Mouse (Mus musculus) forebrain, embryonic 11.5 days (tissue): ENCODE measurements around the gene Pcbp1. TPM values are rescaled to one million over a fixed set of nuclear protein-coding genes. Genes with fewer than 3 reads are reported as not detected.

Experiments used
- ATAC-seq: fragments of 200-750 bp; cut with Nextera tagmentation; replicated peaks from 2 replicates; pipeline ENCODE4 v1.8.0; 2017; ENCODE audit warnings: moderate TSS enrichment; ENCODE audit not compliant: low FRiP score
- DNase-seq: peaks from one replicate; pipeline ENCODE4 v3.0.0-alpha.2; 2017; ENCODE audit warnings: low spot score
- H3K27ac ChIP-seq: fragments of 300-500 bp; sonication (generic); 2 replicates; pipeline ENCODE4 v1.5.1; 2014; ENCODE audit warnings: low read depth, low read length
- H3K27me3 ChIP-seq: fragments of 300-500 bp; sonication (generic); 2 replicates; pipeline ENCODE4 v1.6.1; 2014; ENCODE audit warnings: mild to moderate bottlenecking, low read length, mixed read lengths; ENCODE audit not compliant: control insufficient read depth, insufficient read depth
- H3K36me3 ChIP-seq: fragments of 300-500 bp; sonication (generic); 2 replicates; pipeline ENCODE4 v1.6.1; 2014; ENCODE audit warnings: mild to moderate bottlenecking, low read length, moderate library complexity, mixed read lengths; ENCODE audit not compliant: control insufficient read depth, insufficient read depth
- H3K4me1 ChIP-seq: fragments of 300-500 bp; sonication (generic); replicated peaks from 2 replicates; pipeline ENCODE4 v1.6.1; 2014; ENCODE audit warnings: low read length, mixed read lengths; ENCODE audit not compliant: control insufficient read depth, insufficient read depth
- H3K4me2 ChIP-seq: fragments of 300-500 bp; sonication (generic); 2 replicates; pipeline ENCODE4 v1.6.1; 2014; ENCODE audit warnings: low read depth, mild to moderate bottlenecking, low read length, moderate library complexity, mixed read lengths; ENCODE audit not compliant: severe bottlenecking
- H3K4me3 ChIP-seq: fragments of 300-500 bp; sonication (generic); 2 replicates; pipeline ENCODE4 v1.5.1; 2014; ENCODE audit warnings: low read depth, low read length
- H3K9ac ChIP-seq: fragments of 300-500 bp; sonication (generic); 2 replicates; pipeline ENCODE4 v1.6.1; 2014; ENCODE audit warnings: low read length
- H3K9me3 ChIP-seq: fragments of 300-500 bp; sonication (generic); 2 replicates; pipeline ENCODE4 v1.6.1; 2016; ENCODE audit warnings: low read length, mixed read lengths; ENCODE audit not compliant: control insufficient read depth
- WGBS: fragments of 180-500 bp; shearing (Covaris S2); extraction: QIAGEN DNeasy Blood & Tissue Kit; methylation state at CpG from one replicate; pipeline ENCODE4 v1.1.7; 2014; 5-methylcytosine and 5-hydroxymethylcytosine counted together
- polyA plus RNA-seq: library from polyadenylated mRNA; unstranded; fragments of >200 nt; fragmentation: Nextera tagmentation; extraction: Ambion mirVana; gene quantifications from 2 replicates; pipeline ENCODE4 v1.2.1, GENCODE M21; 2014

The Pcbp1 gene
- polyA plus RNA-seq, 1 experiment from 2014 or later = 583 TPM

DNA sequence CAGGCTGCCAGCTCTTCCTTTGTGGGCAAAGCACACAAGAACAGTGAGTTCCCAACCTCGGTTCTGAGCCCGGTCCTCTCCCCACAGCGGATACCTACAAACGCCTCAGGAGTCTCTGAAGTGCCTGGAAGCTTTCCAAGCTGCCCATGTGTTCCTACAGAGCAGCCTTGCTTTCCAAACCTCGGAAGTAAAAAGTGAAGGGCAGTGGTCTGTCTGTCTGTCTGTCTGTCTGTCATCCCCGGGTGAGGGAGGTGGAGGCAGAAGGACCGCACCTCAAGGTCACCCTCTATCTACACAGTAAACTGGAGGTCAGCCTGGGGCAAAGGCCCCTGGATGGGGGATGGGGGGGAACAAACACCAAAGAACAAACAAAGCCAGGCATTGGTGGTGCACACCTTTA lies 20.4 kb downstream of the Pcbp1 start:
- no peak for DNase-seq

DNA sequence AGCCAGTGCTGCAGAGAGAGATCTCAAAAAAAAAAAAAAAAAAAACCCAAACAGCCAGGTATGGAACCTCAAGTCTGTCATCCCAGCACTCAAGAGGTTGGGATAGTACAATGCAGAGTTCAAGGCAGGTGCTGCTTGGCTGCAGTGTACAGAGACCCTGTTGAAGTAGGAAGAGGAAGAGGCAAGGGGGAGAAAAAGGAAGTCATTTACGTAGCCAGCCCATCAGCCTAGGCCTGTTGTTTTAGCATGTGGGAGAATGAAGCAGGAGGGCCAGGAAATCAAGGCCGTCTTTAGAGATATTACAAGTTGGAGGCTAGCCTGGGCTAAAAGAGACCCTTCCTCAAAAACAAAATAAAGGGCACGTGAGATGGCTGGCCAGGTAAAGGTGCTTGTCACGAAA lies 22.6 kb downstream of the Pcbp1 start:
- no peak overlapping the region for H3K4me2 ChIP-seq
- no peaks in the 10 kb centered on the region for H3K9me3 ChIP-seq
- 83% methylated on average over 4 of the region's 4 CpGs for WGBS
- H3K27ac ChIP-seq = no peak overlapping the region
- DNase-seq (no peak), ATAC-seq (no peak)
- H3K4me1 ChIP-seq = no peaks in the 10 kb centered on the region
- H3K27me3 ChIP-seq = no peaks in the 10 kb centered on the region
- H3K4me3 ChIP-seq = no peak overlapping the region
- no peaks in the 10 kb centered on the region for H3K36me3 ChIP-seq
- no peak overlapping the region for H3K9ac ChIP-seq

More for the DNA sequence above, 20.4 kb downstream of the Pcbp1 start:
- WGBS = 84% methylated on average over 7 of the region's 7 CpGs
- ATAC-seq = no peak
- no peaks in the 10 kb centered on the region for H3K36me3 ChIP-seq
- H3K27ac ChIP-seq = no peak overlapping the region
- H3K4me3 ChIP-seq = no peak overlapping the region
- H3K4me1 ChIP-seq = no peaks in the 10 kb centered on the region
- H3K9me3 ChIP-seq = no peaks in the 10 kb centered on the region
- H3K4me2 ChIP-seq = no peak overlapping the region
- no peaks in the 10 kb centered on the region for H3K27me3 ChIP-seq
- no peak overlapping the region for H3K9ac ChIP-seq

DNA sequence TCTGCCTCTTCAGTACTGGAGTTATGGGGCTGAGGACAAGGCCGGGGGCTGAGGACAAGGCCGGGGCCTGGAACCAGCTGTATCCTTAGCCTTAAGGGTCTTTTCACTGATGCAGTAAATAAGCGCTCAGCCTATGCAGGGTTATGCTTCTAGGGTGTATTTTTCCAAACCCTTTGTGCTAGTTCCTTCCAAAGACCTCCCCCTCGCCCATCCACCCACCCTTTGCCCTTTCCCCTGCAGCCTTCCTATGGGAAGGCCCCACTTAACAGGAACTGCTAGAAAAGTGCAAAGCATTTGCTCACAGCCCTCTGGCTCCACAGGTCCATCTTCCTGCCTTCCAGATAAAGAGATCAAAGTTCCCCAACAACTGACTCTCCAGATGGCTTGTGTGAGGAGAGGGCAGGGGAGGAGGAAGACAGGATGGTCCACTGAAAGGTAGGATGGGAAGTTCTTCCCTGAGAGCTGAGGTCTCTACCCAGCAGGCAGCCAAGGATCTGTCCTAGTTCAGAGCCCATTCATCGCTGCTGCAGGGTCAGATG lies 26.5 kb downstream of the Pcbp1 start:
- Histone ChIP-seq H3K4me3 (no peak overlapping the region), H3K4me2 (no peak overlapping the region), H3K4me1 (no peaks in the 10 kb centered on the region), H3K27me3 (no peaks in the 10 kb centered on the region), H3K27ac (no peak overlapping the region), H3K9me3 (no peaks in the 10 kb centered on the region), H3K9ac (no peak overlapping the region), H3K36me3 (no peaks in the 10 kb centered on the region)
- 76% methylated on average over 5 of the region's 5 CpGs for WGBS
- ATAC-seq (no peak), DNase-seq (no peak)

DNA sequence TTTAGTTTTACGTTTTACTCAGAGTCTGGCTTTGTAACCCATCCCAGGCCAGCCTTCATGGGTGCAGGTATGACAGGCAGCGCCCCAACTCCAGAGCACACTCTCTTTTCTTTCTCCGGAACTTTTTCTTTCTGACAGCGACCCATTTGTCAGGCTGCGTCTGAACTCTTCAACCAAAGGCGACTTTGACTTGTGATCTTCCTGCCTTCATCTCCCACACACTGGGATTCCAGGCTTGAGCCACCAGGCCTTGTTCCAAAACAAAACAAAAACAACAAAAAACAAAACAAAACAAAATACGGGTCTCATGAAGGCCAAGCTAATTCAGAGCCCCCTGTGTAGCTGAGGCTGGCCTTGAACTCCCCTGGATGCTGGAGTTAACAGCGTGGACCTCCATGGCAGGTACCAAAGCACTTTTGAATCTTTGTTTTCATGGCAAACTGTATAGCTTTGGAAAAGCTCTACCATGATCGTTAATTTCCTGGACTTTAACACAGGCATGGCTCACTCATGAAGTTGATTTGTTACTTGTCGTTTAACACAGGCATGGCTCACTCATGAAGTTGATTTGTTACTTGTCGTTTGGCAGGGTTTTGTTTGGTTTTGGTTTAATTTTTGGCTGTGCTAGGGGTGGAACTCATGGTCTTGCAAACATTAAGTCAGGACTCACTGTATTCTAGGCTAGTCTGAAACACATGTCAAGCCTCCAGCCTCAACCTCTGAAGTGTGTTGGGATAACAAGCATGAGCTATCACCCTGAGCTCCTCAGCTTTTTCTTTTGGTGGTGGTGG lies 28.0 kb downstream of the Pcbp1 start:
- no peak overlapping the region for H3K27ac ChIP-seq
- no peak overlapping the region for H3K4me2 ChIP-seq
- no peaks in the 10 kb centered on the region for H3K9me3 ChIP-seq
- no peak for DNase-seq
- no peak overlapping the region for H3K9ac ChIP-seq
- H3K4me1 ChIP-seq = no peaks in the 10 kb centered on the region
- ATAC-seq = no peak
- H3K36me3 ChIP-seq = no peaks in the 10 kb centered on the region
- 76% methylated on average over 11 of the region's 11 CpGs for WGBS
- no peak overlapping the region for H3K4me3 ChIP-seq
- H3K27me3 ChIP-seq = no peaks in the 10 kb centered on the region

DNA sequence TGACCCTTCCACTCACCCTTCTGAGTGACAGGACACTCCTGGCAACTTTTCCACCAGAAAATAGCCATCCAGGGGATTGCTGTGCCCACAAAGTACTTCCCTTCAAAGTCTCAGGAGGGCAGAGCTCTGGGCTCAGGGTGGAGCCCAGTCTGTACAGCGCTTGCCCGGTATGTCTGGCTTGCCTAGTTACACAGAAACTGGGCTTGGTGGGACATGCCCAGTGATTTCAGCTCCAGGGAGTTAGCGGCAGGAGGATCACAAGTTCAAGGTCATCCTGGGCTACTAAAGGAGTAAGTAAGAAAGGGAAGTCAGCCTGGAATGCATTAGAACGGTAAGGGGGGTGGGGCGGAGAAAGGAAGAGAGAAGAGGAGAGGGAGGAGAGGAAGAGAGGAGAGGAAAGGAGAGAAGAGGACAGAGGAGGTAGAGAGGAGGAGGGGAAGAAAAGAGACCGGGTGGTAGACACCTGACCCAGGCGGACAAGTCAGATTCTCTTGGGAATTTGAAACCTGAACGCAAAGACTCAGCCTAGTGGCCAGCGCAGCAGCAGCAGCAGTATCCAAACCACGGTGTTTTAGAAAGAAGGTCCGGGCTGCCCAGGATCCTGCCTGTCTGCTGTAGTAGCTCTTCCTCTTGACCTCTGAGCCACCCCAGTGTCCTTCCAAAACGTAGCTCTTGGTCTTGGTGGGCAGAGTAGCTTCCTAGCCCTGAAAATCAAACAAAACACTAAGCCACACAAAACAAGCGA lies 28.9 kb downstream of the Pcbp1 start:
- DNase-seq = no peak
- H3K9me3 ChIP-seq = no peaks in the 10 kb centered on the region
- WGBS = 25% methylated on average over 13 of the region's 13 CpGs
- no peak for ATAC-seq
- H3K27ac ChIP-seq = no peak overlapping the region
- no peaks in the 10 kb centered on the region for H3K36me3 ChIP-seq
- H3K4me2 ChIP-seq = no peak overlapping the region
- H3K4me3 ChIP-seq = no peak overlapping the region
- H3K4me1 ChIP-seq = no peaks in the 10 kb centered on the region
- H3K9ac ChIP-seq = peak overlapping the region; percentile 8; the same call in 1 of the 2 replicates
- H3K27me3 ChIP-seq = no peaks in the 10 kb centered on the region

DNA sequence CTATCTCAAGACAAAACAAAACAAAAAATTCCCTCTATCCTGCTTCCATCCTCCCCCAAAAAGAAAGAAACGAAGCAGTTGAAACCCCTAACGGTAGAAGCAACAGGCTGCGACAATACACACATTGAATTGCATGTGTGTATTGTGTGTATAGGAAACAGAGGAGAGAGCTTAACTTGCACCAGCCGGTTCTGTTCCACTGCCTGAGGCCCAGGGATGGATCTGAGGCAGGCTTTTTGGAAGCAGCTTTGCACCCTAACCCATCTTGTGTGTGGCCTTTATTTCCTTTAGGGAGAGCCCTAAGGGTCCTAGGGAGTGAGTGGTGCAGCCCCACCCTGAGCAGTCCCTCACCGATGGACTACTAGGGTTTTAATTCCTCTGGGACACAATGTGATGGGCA lies 29.5 kb downstream of the Pcbp1 start:
- 64% methylated on average over 5 of the region's 5 CpGs for WGBS
- no peaks in the 10 kb centered on the region for H3K27me3 ChIP-seq
- H3K9ac ChIP-seq = no peak overlapping the region
- DNase-seq = no peak
- no peaks in the 10 kb centered on the region for H3K36me3 ChIP-seq
- H3K9me3 ChIP-seq = no peaks in the 10 kb centered on the region
- no peak overlapping the region for H3K27ac ChIP-seq
- no peak overlapping the region for H3K4me3 ChIP-seq
- ATAC-seq = no peak
- H3K4me1 ChIP-seq = no peaks in the 10 kb centered on the region
- no peak overlapping the region for H3K4me2 ChIP-seq

DNA sequence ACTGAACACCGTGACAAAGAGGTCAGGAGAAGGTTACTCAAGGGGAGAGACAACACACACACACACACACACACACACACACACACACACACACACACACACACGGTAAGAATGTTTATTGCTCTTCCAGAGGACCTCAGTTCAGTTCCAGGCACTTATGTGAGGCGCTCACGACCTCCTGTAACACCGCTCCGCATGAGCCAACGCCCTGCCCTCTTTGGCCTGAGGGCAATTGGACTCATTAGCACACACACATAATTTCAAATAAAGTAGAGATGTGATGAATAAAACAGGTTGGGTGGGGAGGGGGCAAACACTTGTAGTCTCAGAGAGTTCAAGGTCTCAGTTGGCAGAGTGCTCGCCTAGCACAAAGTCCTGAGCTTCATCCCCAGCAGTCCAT lies 30.0 kb downstream of the Pcbp1 start:
- WGBS = 89% methylated on average over 8 of the region's 8 CpGs
- Histone ChIP-seq H3K27ac (no peak overlapping the region), H3K36me3 (no peaks in the 10 kb centered on the region)

DNA sequence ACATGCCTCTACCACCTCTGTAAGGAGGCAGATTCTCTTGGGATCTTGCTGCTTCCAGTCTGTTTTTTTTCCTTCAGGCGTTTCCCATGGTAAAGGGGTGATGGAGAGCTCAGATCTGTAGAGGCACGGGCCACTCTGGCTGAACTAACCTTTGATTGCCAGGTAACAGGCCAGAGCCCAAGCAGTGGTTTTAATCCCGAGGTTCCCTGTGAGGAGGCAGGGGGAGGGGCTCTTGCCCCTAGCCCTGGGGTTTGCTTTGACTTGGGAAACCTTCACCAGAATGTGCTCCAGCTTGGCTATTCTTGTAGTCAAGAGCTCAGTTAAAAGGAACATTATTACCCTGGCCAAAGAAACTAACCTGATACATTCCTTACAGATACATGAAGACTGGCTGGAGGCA lies 30.5 kb downstream of the Pcbp1 start:
- Histone ChIP-seq H3K4me2 (no peak overlapping the region), H3K36me3 (no peaks in the 10 kb centered on the region), H3K9me3 (no peaks in the 10 kb centered on the region), H3K27ac (no peak overlapping the region), H3K4me1 (no peaks in the 10 kb centered on the region), H3K4me3 (no peak overlapping the region), H3K27me3 (no peaks in the 10 kb centered on the region), H3K9ac (no peak overlapping the region)
- WGBS = 45% methylated on average over 3 of the region's 3 CpGs
- DNase-seq = no peak
- ATAC-seq = no peak

More for the DNA sequence above, 30.0 kb downstream of the Pcbp1 start:
- no peak overlapping the region for H3K4me2 ChIP-seq
- DNase-seq (no peak), ATAC-seq (no peak)
- no peaks in the 10 kb centered on the region for H3K4me1 ChIP-seq
- H3K27me3 ChIP-seq = no peaks in the 10 kb centered on the region
- no peaks in the 10 kb centered on the region for H3K9me3 ChIP-seq
- no peak overlapping the region for H3K9ac ChIP-seq
- no peak overlapping the region for H3K4me3 ChIP-seq
